Mouse (Mus musculus): ENCODE data around the gene R3hdm4. TPM values are rescaled to one million over a fixed set of nuclear protein-coding genes. Genes with fewer than 3 reads are reported as not detected.

R3hdm4 gene
- polyA plus RNA-seq (2014; fragmentation: Nextera tagmentation; extraction: Ambion mirVana): 102 and 137 TPM in 2 replicates

DNA sequence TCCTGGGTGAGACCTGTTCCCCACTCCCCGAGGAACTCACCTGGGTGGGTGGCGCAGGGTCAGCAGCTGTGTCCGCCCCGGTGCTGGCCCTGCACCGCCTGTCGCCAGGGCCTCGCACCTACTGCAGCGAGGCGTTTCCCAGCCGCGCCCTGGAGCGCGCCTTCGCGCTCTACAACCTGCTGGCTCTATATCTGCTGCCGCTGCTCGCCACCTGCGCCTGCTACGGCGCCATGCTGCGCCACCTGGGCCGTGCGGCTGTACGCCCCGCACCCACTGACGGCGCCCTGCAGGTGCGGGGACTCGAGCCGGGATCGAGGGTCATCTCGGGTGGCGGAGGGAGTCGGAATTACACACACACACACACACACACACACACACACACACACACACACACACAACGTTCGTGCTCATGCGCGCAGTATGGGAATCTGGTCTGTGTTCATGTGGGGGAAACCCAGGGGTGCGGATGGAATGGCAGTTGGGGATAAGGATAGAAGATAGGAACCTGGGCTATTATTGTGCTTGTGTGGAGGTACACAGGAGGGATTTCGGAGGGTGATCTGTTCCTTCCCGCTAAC, at the start of gene R3hdm4:
TSS of gene R3hdm4 (minus strand) at position 251 of the 578 bp plus-strand sequence.
- Histone ChIP-seq H3K9ac (ENCODE audit: low read depth, low read length) (peak within 1 kb of the TSS; percentile 40), H3K4me2 (replicated peaks; ENCODE audit: low read depth, low read length) (peak within 1 kb of the TSS; percentile 46), H3K4me3 (ENCODE audit: low read length) (peak within 1 kb of the TSS; percentile 20), H3K27me3 (ENCODE audit: control insufficient read depth, insufficient read depth, low read length) (peaks cover 58% of the 10 kb centered on the region), H3K4me1 (ENCODE audit: control insufficient read depth, insufficient read depth, low read length) (peaks cover 24% of the 10 kb centered on the region), H3K27ac (ENCODE audit: low read depth, low read length) (no peak within 1 kb of the TSS), H3K9me3 (ENCODE audit: control insufficient read depth, low read length) (no peaks in the 10 kb centered on the region), H3K36me3 (ENCODE audit: control insufficient read depth, insufficient read depth, low read length) (no peaks in the 10 kb centered on the region)
- ATAC-seq (ENCODE audit: low FRiP score, low TSS enrichment): no peak
- WGBS: 6% methylated on average over 41 of the region's 41 CpGs

DNA sequence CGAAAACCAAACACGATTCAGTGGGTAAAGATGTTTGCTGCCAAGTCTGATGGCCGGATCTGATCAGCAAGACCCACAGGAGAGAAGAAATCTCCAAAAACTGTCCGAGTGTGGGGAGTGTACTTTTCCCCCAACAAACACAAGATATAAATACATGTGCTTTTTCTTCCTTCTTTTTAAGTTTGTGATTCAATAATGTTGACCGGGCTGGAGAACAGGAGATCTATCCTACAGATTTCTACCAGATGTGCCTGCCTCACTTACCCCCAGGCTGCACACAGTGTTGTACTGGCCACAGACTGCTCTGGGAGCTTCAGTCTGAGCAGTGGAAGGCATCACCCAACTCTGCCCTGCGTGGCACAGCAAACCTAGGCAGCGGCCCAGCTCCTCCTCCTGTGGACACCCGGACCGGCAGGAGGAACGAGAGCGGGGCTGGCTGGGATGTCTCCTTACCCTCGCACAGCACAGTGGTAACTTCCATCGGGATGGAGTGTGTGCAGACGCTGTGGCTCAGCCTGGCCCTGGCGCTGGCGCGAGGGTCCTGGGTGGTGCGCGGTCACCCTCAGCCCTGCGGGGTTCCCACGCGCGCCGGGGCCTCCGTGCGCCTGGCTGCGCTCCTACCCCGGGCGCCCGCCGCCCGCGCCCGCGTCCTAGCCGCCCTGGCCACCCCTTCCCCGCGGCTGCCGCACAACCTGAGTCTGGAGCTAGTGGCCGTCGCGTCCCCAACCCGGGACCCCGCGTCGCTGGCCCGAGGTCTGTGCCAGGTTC, 49.6 kb upstream of the R3hdm4 start, which contains the start of gene Grin3b:
TSS of gene Grin3b (plus strand) at position 301 of the 768 bp plus-strand sequence.
- ATAC-seq (ENCODE audit: low FRiP score, low TSS enrichment): peak; percentile 34; the same call in 1 of the 2 replicates
- Histone ChIP-seq H3K9ac (ENCODE audit: low read depth, low read length) (peak within 1 kb of the TSS; percentile 40), H3K4me3 (ENCODE audit: low read length) (peak within 1 kb of the TSS; percentile 48), H3K4me2 (replicated peaks; ENCODE audit: low read depth, low read length) (peak within 1 kb of the TSS; percentile 93), H3K4me1 (ENCODE audit: control insufficient read depth, insufficient read depth, low read length) (0 out of 2 replicates have a peak, but pooled peaks cover 7% of the 10 kb centered on the region), H3K27ac (ENCODE audit: low read depth, low read length) (no peak within 1 kb of the TSS), H3K9me3 (ENCODE audit: control insufficient read depth, low read length) (no peaks in the 10 kb centered on the region), H3K27me3 (ENCODE audit: control insufficient read depth, insufficient read depth, low read length) (peaks cover 15% of the 10 kb centered on the region; the same call in 1 of the 2 replicates), H3K36me3 (ENCODE audit: control insufficient read depth, insufficient read depth, low read length) (peaks cover 33% of the 10 kb centered on the region)
- WGBS: 9% methylated on average over 41 of the region's 47 CpGs

DNA sequence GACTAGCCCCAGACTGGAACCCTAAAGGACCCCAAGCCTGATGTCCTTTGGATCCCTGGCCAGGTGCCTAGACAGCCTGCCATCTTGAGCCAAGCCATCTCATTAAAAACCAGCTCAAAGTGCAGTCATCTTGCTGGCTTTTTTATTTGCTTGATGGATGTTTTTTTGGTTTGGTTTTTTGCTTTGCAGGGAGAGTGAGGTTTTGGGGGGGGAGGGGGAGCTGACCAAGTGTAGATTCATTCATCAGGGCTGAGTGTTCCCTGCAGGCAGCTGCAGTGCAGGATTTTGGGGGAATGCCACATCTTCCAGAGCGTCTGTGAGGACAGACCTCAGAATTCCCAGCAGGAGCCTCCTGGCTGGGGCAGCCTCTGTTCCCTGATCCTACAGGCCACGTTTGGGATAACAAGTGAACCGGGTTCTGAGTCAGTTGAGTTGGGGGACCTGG, 48.1 kb upstream of the R3hdm4 start:
- H3K27me3 ChIP-seq (ENCODE audit: control insufficient read depth, insufficient read depth, low read length): peaks cover 15% of the 10 kb centered on the region; the same call in 1 of the 2 replicates
- 0 out of 2 replicates have a peak, but pooled peaks cover 7% of the 10 kb centered on the region for H3K4me1 ChIP-seq (ENCODE audit: control insufficient read depth, insufficient read depth, low read length)
- peaks cover 41% of the 10 kb centered on the region for H3K36me3 ChIP-seq (ENCODE audit: control insufficient read depth, insufficient read depth, low read length)
- no peaks in the 10 kb centered on the region for H3K9me3 ChIP-seq (ENCODE audit: control insufficient read depth, low read length)
- H3K9ac ChIP-seq (ENCODE audit: low read depth, low read length): no peak overlapping the region
- no peak overlapping the region for H3K4me3 ChIP-seq (ENCODE audit: low read length)
- no peak overlapping the region for H3K27ac ChIP-seq (ENCODE audit: low read depth, low read length)
- no peak for ATAC-seq (ENCODE audit: low FRiP score, low TSS enrichment)
- 21% methylated on average over 3 of the region's 3 CpGs for WGBS
- H3K4me2 ChIP-seq (replicated peaks; ENCODE audit: low read depth, low read length): no peak overlapping the region

DNA sequence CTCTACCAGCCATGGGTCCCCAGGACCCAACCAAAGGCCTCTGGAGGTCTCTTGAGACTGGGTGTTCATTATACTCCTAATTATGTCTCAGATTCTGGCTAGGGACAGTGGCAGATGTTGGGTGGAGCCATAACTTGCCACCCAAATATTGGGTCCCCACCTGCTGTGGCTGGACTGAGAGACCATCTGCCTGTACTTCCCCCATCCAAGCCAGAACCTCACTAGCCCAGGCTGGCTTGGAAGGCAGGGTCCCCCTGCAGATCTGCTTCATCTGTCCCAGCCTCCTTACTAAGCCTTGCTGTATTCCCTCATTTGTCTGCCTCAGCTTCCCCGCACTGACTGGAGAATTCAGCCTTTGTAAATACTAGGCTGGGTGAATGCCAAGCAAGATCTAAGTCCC, 47.2 kb upstream of the R3hdm4 start:
- ATAC-seq (ENCODE audit: low FRiP score, low TSS enrichment): no peak
- Histone ChIP-seq H3K36me3 (ENCODE audit: control insufficient read depth, insufficient read depth, low read length) (peaks cover 50% of the 10 kb centered on the region), H3K4me2 (replicated peaks; ENCODE audit: low read depth, low read length) (no peak overlapping the region), H3K27ac (ENCODE audit: low read depth, low read length) (no peak overlapping the region), H3K9me3 (ENCODE audit: control insufficient read depth, low read length) (no peaks in the 10 kb centered on the region), H3K4me3 (ENCODE audit: low read length) (no peak overlapping the region), H3K4me1 (ENCODE audit: control insufficient read depth, insufficient read depth, low read length) (0 out of 2 replicates have a peak, but pooled peaks cover 7% of the 10 kb centered on the region), H3K27me3 (ENCODE audit: control insufficient read depth, insufficient read depth, low read length) (peaks cover 15% of the 10 kb centered on the region; the same call in 1 of the 2 replicates), H3K9ac (ENCODE audit: low read depth, low read length) (peak overlapping the region; percentile 18; the same call in 1 of the 2 replicates)
- WGBS: 85% methylated on average over 1 of the region's 1 CpGs

DNA sequence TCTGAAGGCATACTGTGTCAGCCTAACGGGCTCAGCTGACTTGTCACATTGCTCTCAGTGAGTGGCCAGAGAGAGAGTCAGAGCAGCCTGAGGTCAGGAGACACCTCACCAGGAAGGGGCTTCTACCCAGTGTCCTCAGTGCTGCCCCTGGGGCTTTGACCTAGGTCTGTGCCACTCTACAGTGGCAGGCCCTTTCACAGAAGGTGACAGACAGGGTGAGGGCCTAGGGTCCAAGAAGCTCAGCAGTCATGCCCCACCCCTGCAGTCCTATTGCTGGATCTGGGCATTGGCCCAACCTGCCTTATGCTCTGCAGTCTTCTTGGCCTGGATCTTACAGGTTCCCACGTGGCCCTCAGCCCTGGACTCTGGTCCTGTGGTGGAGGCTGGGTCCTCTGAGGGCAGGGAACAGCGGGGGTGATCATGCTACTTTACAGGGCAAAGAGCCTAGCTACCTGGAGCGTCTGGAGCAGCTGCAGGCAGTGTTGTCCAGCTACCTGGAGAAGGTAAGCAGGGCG, 45.9 kb upstream of the R3hdm4 start:
- Histone ChIP-seq H3K9me3 (ENCODE audit: control insufficient read depth, low read length) (no peaks in the 10 kb centered on the region), H3K4me2 (replicated peaks; ENCODE audit: low read depth, low read length) (no peak overlapping the region), H3K4me3 (ENCODE audit: low read length) (no peak overlapping the region), H3K36me3 (ENCODE audit: control insufficient read depth, insufficient read depth, low read length) (peaks cover 62% of the 10 kb centered on the region), H3K4me1 (ENCODE audit: control insufficient read depth, insufficient read depth, low read length) (0 out of 2 replicates have a peak, but pooled peaks cover 4% of the 10 kb centered on the region), H3K9ac (ENCODE audit: low read depth, low read length) (no peak overlapping the region), H3K27ac (ENCODE audit: low read depth, low read length) (no peak overlapping the region), H3K27me3 (ENCODE audit: control insufficient read depth, insufficient read depth, low read length) (peaks cover 14% of the 10 kb centered on the region; the same call in 1 of the 2 replicates)
- WGBS: 85% methylated on average over 5 of the region's 5 CpGs
- ATAC-seq (ENCODE audit: low FRiP score, low TSS enrichment): no peak

DNA sequence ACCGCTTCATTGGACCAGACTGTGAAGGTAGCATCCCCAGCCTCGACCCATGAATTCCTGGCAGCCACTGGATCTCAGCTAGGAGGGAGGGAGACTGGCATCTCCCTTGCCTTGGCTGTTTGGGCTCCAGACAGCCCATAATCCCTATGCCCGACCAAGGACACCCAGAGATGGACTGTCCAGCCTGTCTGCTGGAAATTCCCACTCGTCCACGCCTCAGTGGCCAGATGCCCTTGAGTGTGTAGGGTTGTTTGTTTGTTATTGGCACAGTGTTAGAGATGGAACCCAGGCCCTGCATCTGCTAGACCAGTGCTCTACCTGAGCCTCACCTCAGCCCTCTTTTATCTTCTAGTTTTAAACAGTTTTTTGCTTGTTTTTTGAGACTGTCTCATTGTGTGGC, 44.3 kb upstream of the R3hdm4 start:
- Histone ChIP-seq H3K27me3 (ENCODE audit: control insufficient read depth, insufficient read depth, low read length) (no peaks in the 10 kb centered on the region), H3K36me3 (ENCODE audit: control insufficient read depth, insufficient read depth, low read length) (peaks cover 62% of the 10 kb centered on the region), H3K9ac (ENCODE audit: low read depth, low read length) (no peak overlapping the region)

DNA sequence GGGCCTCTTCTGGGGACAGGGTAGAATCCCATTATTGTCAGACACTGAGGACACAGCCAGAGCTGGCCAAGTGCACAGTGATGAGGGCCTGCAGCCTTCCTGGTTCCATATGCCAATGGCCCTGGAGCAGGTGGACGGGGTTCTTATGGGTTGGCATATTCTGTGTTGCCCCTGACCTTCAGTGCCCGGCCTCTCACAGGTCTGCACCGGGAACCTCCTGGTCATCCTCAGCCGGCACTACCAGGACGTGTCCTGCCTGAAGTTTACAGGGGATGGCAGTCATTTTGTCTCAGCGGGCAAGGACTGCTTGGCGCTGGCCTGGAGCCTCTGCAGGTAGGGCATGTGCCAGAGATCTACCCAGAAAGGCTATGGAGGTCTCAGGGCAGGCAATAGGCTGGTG, 43.7 kb upstream of the R3hdm4 start:
- no peak overlapping the region for H3K4me3 ChIP-seq (ENCODE audit: low read length)
- H3K4me1 ChIP-seq (ENCODE audit: control insufficient read depth, insufficient read depth, low read length): peaks cover 10% of the 10 kb centered on the region
- no peak for ATAC-seq (ENCODE audit: low FRiP score, low TSS enrichment)
- H3K36me3 ChIP-seq (ENCODE audit: control insufficient read depth, insufficient read depth, low read length): peaks cover 62% of the 10 kb centered on the region
- no peaks in the 10 kb centered on the region for H3K9me3 ChIP-seq (ENCODE audit: control insufficient read depth, low read length)
- H3K4me2 ChIP-seq (replicated peaks; ENCODE audit: low read depth, low read length): no peak overlapping the region
- no peaks in the 10 kb centered on the region for H3K27me3 ChIP-seq (ENCODE audit: control insufficient read depth, insufficient read depth, low read length)
- WGBS: 96% methylated on average over 7 of the region's 7 CpGs
- no peak overlapping the region for H3K27ac ChIP-seq (ENCODE audit: low read depth, low read length)
- H3K9ac ChIP-seq (ENCODE audit: low read depth, low read length): no peak overlapping the region

More for the DNA sequence above, 44.3 kb upstream of the R3hdm4 start:
- no peak overlapping the region for H3K4me3 ChIP-seq (ENCODE audit: low read length)
- no peak overlapping the region for H3K4me2 ChIP-seq (replicated peaks; ENCODE audit: low read depth, low read length)
- 86% methylated on average over 5 of the region's 5 CpGs for WGBS
- peaks cover 10% of the 10 kb centered on the region for H3K4me1 ChIP-seq (ENCODE audit: control insufficient read depth, insufficient read depth, low read length)
- H3K9me3 ChIP-seq (ENCODE audit: control insufficient read depth, low read length): no peaks in the 10 kb centered on the region
- ATAC-seq (ENCODE audit: low FRiP score, low TSS enrichment): no peak
- H3K27ac ChIP-seq (ENCODE audit: low read depth, low read length): no peak overlapping the region

DNA sequence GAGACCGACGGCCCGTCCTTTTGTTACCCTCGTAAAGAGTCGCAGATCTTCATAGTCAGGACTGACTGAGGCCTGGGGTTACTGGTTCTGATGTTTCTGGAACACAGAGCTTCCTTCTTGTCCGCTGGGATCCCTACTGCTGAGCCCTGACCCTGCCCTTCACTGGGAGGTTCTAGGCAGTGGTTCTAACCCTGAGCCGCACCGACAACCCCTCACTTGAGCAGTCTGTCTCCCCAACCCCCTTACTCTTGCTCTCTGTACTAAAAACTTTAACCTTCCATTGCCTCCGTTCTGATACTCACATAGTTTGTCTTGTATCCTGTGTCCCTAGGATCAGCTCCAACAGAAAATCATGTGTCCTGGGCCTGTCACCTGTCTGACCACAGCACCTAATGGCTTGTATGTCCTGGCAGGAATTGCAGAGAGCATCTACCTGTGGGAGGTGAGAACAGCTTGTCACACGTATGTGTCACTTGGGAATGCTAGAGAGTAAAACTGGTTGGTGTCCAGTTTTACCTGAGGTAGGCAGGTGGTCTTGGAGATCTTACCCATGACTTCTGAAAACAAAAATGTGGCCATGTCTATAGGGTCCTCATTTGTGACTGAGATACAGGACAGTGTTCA, 39.8 kb upstream of the R3hdm4 start:
- Histone ChIP-seq H3K4me2 (replicated peaks; ENCODE audit: low read depth, low read length) (peak overlapping the region; percentile 90), H3K9me3 (ENCODE audit: control insufficient read depth, low read length) (no peaks in the 10 kb centered on the region), H3K27ac (ENCODE audit: low read depth, low read length) (no peak overlapping the region), H3K4me3 (ENCODE audit: low read length) (peak overlapping the region; percentile 73), H3K4me1 (ENCODE audit: control insufficient read depth, insufficient read depth, low read length) (peaks cover 19% of the 10 kb centered on the region), H3K9ac (ENCODE audit: low read depth, low read length) (peak overlapping the region; percentile 90), H3K27me3 (ENCODE audit: control insufficient read depth, insufficient read depth, low read length) (no peaks in the 10 kb centered on the region; the same call in 1 of the 2 replicates), H3K36me3 (ENCODE audit: control insufficient read depth, insufficient read depth, low read length) (peaks cover 37% of the 10 kb centered on the region)
- ATAC-seq (ENCODE audit: low FRiP score, low TSS enrichment): no peak
- 14% methylated on average over 10 of the region's 10 CpGs for WGBS
